31 mouse cellular contexts compared by ENCODE assay signal in the genomic region with DNA sequence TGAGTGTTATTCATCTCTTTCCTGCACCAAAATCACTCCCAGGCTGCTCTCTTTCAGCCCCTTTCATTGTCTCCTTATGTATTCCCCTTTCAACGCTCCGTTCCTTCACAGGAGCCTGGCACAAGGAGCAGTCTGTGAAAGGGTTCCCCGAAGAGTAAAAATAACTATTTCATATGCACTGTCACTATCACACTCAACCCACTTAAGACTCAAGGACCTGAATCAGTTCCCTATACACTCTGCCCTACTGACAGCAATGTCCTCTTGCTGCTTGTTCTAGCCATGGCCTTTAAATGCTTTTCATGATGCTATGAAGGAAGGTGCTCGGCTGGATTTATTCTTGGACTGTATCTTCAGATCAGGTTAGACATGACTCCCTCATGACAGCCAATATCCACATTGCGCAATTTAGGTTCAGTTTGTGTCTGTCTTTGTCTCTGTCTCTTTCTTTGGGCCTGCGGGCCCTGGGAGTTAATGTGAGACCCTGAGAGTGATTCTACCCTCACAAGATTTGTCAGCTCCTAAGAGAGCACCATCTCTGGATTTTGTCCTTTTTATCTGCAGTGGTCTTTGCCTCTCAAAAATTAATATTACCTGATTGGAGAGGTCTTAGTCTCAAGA. TPM values are rescaled to one million over a fixed set of nuclear protein-coding genes. Genes with fewer than 3 reads are reported as not detected.
"Had no signal": no experiment of that assay in that cellular context is flagged by ENCODE, and none has a peak within 500 bp of the region (broad histone marks: within the 10 kb centered on the region; RNA-seq: fewer than 3 reads in every experiment).

No protein-coding gene starts in this region.

- H3K4me3 ChIP-seq: limb, embryonic 12.5 days; limb, embryonic 15.5 days; liver, embryonic 13.5 days; neural tube, embryonic 12.5 days; neural tube, embryonic 15.5 days had no signal

- H3K27ac ChIP-seq: limb, embryonic 12.5 days; limb, embryonic 15.5 days; liver, embryonic 13.5 days; neural tube, embryonic 12.5 days; neural tube, embryonic 15.5 days; stomach, postnatal 0 days had no signal

- H3K4me1 ChIP-seq: limb, embryonic 12.5 days; limb, embryonic 15.5 days; liver, embryonic 13.5 days; neural tube, embryonic 12.5 days had no signal

- H3K27me3 ChIP-seq: limb, embryonic 12.5 days; limb, embryonic 15.5 days; liver, embryonic 13.5 days; neural tube, embryonic 12.5 days; neural tube, embryonic 15.5 days had no signal

- H3K9ac ChIP-seq: limb, embryonic 12.5 days; limb, embryonic 15.5 days; liver, embryonic 13.5 days; neural tube, embryonic 12.5 days; neural tube, embryonic 15.5 days had no signal

- DNase-seq: kidney, postnatal 14 days; kidney, postnatal 4 days; left cerebral cortex, postnatal 4 days; liver, embryonic 13.5 days; lung, adult 2 months; lung, postnatal 14 days; lung, postnatal 4 days; midbrain, embryonic 14.5 days; right cerebral cortex, adult 18-20 months; right cerebral cortex, postnatal 14 days; right cerebral cortex, postnatal 4 days; thymus, adult 2 months; thymus, postnatal 14 days; thymus, postnatal 4 days had no signal

- H3K36me3 ChIP-seq: limb, embryonic 12.5 days; limb, embryonic 15.5 days; liver, embryonic 13.5 days; neural tube, embryonic 12.5 days; neural tube, embryonic 15.5 days had no signal

- H3K4me2 ChIP-seq: limb, embryonic 12.5 days; limb, embryonic 15.5 days; liver, embryonic 13.5 days; midbrain, embryonic 11.5 days; neural tube, embryonic 12.5 days; neural tube, embryonic 15.5 days had no signal

- H3K9me3 ChIP-seq: limb, embryonic 12.5 days; limb, embryonic 15.5 days; liver, embryonic 13.5 days; neural tube, embryonic 12.5 days; neural tube, embryonic 15.5 days had no signal

RNA-seq across cellular contexts. Expression of a gene that starts 49.4 kb away (rescaled TPM):
- total RNA-seq: layer of hippocampus, adult 18-20 months; layer of hippocampus, postnatal 14 days; left cerebral cortex, adult 8-10 months; left cerebral cortex, postnatal 14 days; left cerebral cortex, postnatal 4 days; megakaryocyte progenitor cell, adult 5-6 weeks; megakaryocyte-erythroid progenitor cell, adult 5-6 weeks; midbrain, postnatal 0 days had no signal
- polyA plus RNA-seq: kidney, embryonic 16.5 days; liver, embryonic 13.5 days; liver, embryonic 16.5 days; lung, adult 2 months; lung, embryonic 16.5 days; midbrain, embryonic 11.5 days; midbrain, embryonic 14.5 days; midbrain, postnatal 0 days; neural tube, embryonic 15.5 days; stomach, embryonic 14.5 days; stomach, postnatal 0 days; thymus, adult 2 months had no signal
